Mouse (Mus musculus): ENCODE measurements around the gene Cabp1. TPM values are rescaled to one million over a fixed set of nuclear protein-coding genes. Genes with fewer than 3 reads are reported as not detected.

Cabp1 gene
- polyA plus RNA-seq, 1 experiment from 2014 or later: not detected

- Histone ChIP-seq H3K27me3 (ENCODE audit: insufficient read depth, low read length) (peaks cover 29% of the 10 kb centered on the region), H3K4me1 (ENCODE audit: insufficient read depth) (peaks cover 11% of the 10 kb centered on the region; the same call in 1 of the 2 replicates), H3K4me3 (ENCODE audit: low read depth, low read length) (peak overlapping the region; percentile 22), H3K27ac (ENCODE audit: low read depth) (no peak overlapping the region), H3K4me2 (ENCODE audit: low read depth, low read length) (peak overlapping the region; percentile 61), H3K9me3 (ENCODE audit: low read length) (no peaks in the 10 kb centered on the region), H3K36me3 (replicated peaks; ENCODE audit: insufficient read depth, low read length) (no peaks in the 10 kb centered on the region), H3K9ac (replicated peaks) (no peak overlapping the region)
- 5% methylated on average over 23 of the region's 23 CpGs for WGBS (ENCODE audit: insufficient replicate concordance)
- peak; percentile 70 for ATAC-seq
- TF ChIP-seq CTCF (IDR thresholded peaks at IDR 0.05; ENCODE audit: low read depth) (no peak), EP300 (IDR thresholded peaks at IDR 0.05; ENCODE audit: low read depth) (no peak)
- DNase-seq: no peak
Measured at GRCm38 (mm10) chr5:115203735-115204561, 9.8 kb upstream of the Cabp1 start.

GRCm38 (mm10) chr5:115194626-115195221, 543 bp upstream of the Cabp1 start:
- Histone ChIP-seq H3K4me3 (ENCODE audit: low read depth, low read length) (peak overlapping the region; percentile 51; the same call in 1 of the 2 replicates), H3K27ac (ENCODE audit: low read depth) (no peak overlapping the region), H3K4me2 (ENCODE audit: low read depth, low read length) (peak overlapping the region; percentile 83), H3K27me3 (ENCODE audit: insufficient read depth, low read length) (peaks cover 57% of the 10 kb centered on the region), H3K4me1 (ENCODE audit: insufficient read depth) (peaks cover 13% of the 10 kb centered on the region), H3K9ac (replicated peaks) (no peak overlapping the region), H3K36me3 (replicated peaks; ENCODE audit: insufficient read depth, low read length) (no peaks in the 10 kb centered on the region), H3K9me3 (ENCODE audit: low read length) (no peaks in the 10 kb centered on the region)
- DNase-seq: no peak
- WGBS (ENCODE audit: insufficient replicate concordance): 7% methylated on average over 12 of the region's 12 CpGs
- no peak for TF ChIP-seq EP300 (IDR thresholded peaks at IDR 0.05; ENCODE audit: low read depth)
- TF ChIP-seq CTCF (IDR thresholded peaks at IDR 0.05; ENCODE audit: low read depth): no peak
- no peak for ATAC-seq

DNA sequence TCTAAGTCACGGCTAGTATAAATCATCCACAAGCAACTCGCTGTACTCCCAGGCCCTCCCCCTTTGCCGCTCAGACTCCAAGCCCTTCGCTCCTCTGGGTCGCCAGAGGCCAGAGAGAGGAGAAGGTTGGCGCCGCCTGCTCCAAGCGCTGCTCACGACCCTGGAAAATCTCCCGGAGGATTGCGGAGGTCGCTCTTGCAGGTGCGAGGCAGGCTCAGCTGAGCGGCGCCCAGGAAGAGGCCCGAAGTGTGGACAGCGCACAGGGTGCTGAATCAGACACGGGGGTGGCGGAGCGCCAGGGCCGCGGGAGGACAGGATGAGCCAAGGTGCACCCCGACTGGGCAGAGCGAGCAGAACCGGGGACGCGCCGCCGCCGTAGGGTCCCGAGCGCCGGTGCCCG, 955 bp downstream of the Cabp1 start:
- Histone ChIP-seq H3K4me1 (ENCODE audit: insufficient read depth) (peaks cover 13% of the 10 kb centered on the region), H3K36me3 (replicated peaks; ENCODE audit: insufficient read depth, low read length) (no peaks in the 10 kb centered on the region), H3K9me3 (ENCODE audit: low read length) (no peaks in the 10 kb centered on the region), H3K4me2 (ENCODE audit: low read depth, low read length) (peak overlapping the region; percentile 83), H3K9ac (replicated peaks) (0 out of 2 replicates have a peak overlapping the region, but pooled peaks have one; percentile 11), H3K4me3 (ENCODE audit: low read depth, low read length) (peak overlapping the region; percentile 51), H3K27me3 (ENCODE audit: insufficient read depth, low read length) (peaks cover 63% of the 10 kb centered on the region), H3K27ac (ENCODE audit: low read depth) (no peak overlapping the region)
- DNase-seq (peak; percentile 74), ATAC-seq (peak; percentile 53; the same call in 1 of the 2 replicates)
- TF ChIP-seq EP300 (IDR thresholded peaks at IDR 0.05; ENCODE audit: low read depth) (no peak), CTCF (IDR thresholded peaks at IDR 0.05; ENCODE audit: low read depth) (no peak)
- WGBS (ENCODE audit: insufficient replicate concordance): 4% methylated on average over 34 of the region's 34 CpGs

- WGBS (ENCODE audit: insufficient replicate concordance): 8% methylated on average over 7 of the region's 7 CpGs
- ATAC-seq (no peak), DNase-seq (no peak)
- Histone ChIP-seq H3K27ac (ENCODE audit: low read depth) (no peak overlapping the region), H3K4me1 (ENCODE audit: insufficient read depth) (peaks cover 13% of the 10 kb centered on the region), H3K36me3 (replicated peaks; ENCODE audit: insufficient read depth, low read length) (no peaks in the 10 kb centered on the region), H3K4me3 (ENCODE audit: low read depth, low read length) (0 out of 2 replicates have a peak overlapping the region, but pooled peaks have one; percentile 51), H3K9me3 (ENCODE audit: low read length) (no peaks in the 10 kb centered on the region), H3K4me2 (ENCODE audit: low read depth, low read length) (no peak overlapping the region), H3K9ac (replicated peaks) (no peak overlapping the region), H3K27me3 (ENCODE audit: insufficient read depth, low read length) (peaks cover 64% of the 10 kb centered on the region)
- no peak for TF ChIP-seq EP300 (IDR thresholded peaks at IDR 0.05; ENCODE audit: low read depth)
- TF ChIP-seq CTCF (IDR thresholded peaks at IDR 0.05; ENCODE audit: low read depth): no peak
Measured at GRCm38 (mm10) chr5:115192828-115193195, 1.4 kb downstream of the Cabp1 start.

DNA sequence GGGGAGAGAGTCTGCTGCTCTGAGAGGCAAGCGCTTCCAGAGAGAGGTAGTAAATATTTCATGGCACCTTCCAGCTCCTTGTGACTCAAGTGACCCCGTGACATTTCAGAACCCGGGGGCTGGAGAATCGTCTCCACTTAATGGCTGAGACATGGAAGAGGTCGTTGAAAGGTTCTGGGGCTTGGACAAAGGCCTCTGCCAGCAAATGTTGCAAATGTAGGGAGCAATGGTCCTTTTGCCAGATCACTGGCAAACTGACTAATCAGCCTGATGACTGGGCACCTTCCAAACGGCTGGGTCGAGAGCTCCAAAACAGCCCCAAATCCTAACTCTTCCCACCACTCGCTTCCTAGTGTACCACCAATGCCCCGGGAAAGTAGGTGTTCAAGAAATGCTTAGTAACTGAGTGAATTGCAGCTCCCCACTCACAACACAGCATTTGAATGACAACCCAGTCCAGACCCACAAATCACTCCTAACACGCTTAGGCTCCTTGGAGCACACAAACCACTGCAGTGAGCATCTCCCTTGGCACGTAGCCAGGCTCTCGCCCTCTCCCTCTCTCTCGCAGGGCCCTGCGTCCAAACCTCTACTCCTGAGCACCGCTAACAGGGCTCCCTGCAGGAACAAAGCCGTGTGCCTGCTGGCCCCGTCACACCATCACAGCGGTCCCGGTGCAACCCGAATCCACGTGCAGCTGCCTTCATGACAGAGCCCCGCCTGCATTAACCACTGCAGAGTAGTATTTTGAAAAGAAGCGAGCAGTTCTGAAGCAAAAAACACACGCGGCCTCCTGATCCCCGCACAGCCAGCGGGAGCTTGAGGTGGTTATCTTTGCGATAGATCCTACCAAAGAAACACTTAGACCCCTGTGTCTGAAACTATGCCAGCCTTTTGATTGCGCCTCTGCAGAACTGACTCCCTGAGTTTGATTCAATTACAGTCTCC, 2.0 kb downstream of the Cabp1 start:
- Histone ChIP-seq H3K27ac (ENCODE audit: low read depth) (no peak overlapping the region), H3K9me3 (ENCODE audit: low read length) (no peaks in the 10 kb centered on the region), H3K4me3 (ENCODE audit: low read depth, low read length) (no peak overlapping the region), H3K27me3 (ENCODE audit: insufficient read depth, low read length) (peaks cover 69% of the 10 kb centered on the region), H3K4me1 (ENCODE audit: insufficient read depth) (peaks cover 18% of the 10 kb centered on the region), H3K36me3 (replicated peaks; ENCODE audit: insufficient read depth, low read length) (no peaks in the 10 kb centered on the region), H3K9ac (replicated peaks) (no peak overlapping the region), H3K4me2 (ENCODE audit: low read depth, low read length) (no peak overlapping the region)
- TF ChIP-seq CTCF (IDR thresholded peaks at IDR 0.05; ENCODE audit: low read depth) (no peak), EP300 (IDR thresholded peaks at IDR 0.05; ENCODE audit: low read depth) (no peak)
- ATAC-seq: no peak
- DNase-seq: no peak
- WGBS (ENCODE audit: insufficient replicate concordance): 14% methylated on average over 29 of the region's 29 CpGs
